Mouse (Mus musculus) lung, embryonic 14.5 days (tissue): ENCODE measurements around the gene Synj1. TPM values are rescaled to one million over a fixed set of nuclear protein-coding genes. Genes with fewer than 3 reads are reported as not detected.
A peak's percentile ranks its signal among the peaks of the same experiment; 100 is the strongest.

Experiments used
- ATAC-seq: fragments of 200-750 bp; cut with Nextera tagmentation; 2 replicates; pipeline ENCODE4 v1.8.0; 2017; ENCODE audit warnings: mild to moderate bottlenecking, moderate TSS enrichment, moderate library complexity; ENCODE audit not compliant: insufficient read depth
- DNase-seq: peaks from one replicate; pipeline ENCODE4 v3.0.0-alpha.2; 2015
- H3K27ac ChIP-seq: fragments of 300-500 bp; sonication (generic); 2 replicates; pipeline ENCODE4 v1.5.1; 2014; ENCODE audit warnings: low read depth, mild to moderate bottlenecking, moderate library complexity
- H3K27me3 ChIP-seq: fragments of 300-500 bp; sonication (generic); 2 replicates; pipeline ENCODE4 v1.6.1; 2014; ENCODE audit warnings: low read length, control low read depth; ENCODE audit not compliant: insufficient read depth
- H3K36me3 ChIP-seq: fragments of 300-500 bp; sonication (generic); 2 replicates; pipeline ENCODE4 v1.6.1; 2014; ENCODE audit warnings: control low read depth; ENCODE audit not compliant: insufficient read depth
- H3K4me1 ChIP-seq: fragments of 300-500 bp; sonication (generic); 2 replicates; pipeline ENCODE4 v1.6.1; 2014; ENCODE audit warnings: antibody characterized with exemption, control low read depth; ENCODE audit not compliant: insufficient read depth
- H3K4me2 ChIP-seq: fragments of 300-500 bp; sonication (generic); 2 replicates; pipeline ENCODE4 v1.6.1; 2014; ENCODE audit warnings: mild to moderate bottlenecking
- H3K4me3 ChIP-seq: fragments of 300-500 bp; sonication (generic); 2 replicates; pipeline ENCODE4 v1.5.1; 2014; ENCODE audit warnings: low read depth, low read length
- H3K9ac ChIP-seq: fragments of 300-500 bp; sonication (generic); 2 replicates; pipeline ENCODE4 v1.6.1; 2014
- H3K9me3 ChIP-seq: fragments of 300-500 bp; sonication (generic); 2 replicates; pipeline ENCODE4 v1.6.1; 2016; ENCODE audit warnings: low read depth, low read length, control low read depth
- CTCF ChIP-seq: IDR thresholded peaks from 2 replicates; pipeline ENCODE4 v1.5.1; 2016; ENCODE audit warnings: antibody characterized with exemption, low read depth
- WGBS: fragments of 180-500 bp; shearing (Covaris S2); extraction: QIAGEN DNeasy Blood & Tissue Kit; methylation state at CpG from one replicate; pipeline ENCODE4 v1.1.7; 2014; 5-methylcytosine and 5-hydroxymethylcytosine counted together
- polyA plus RNA-seq: library from polyadenylated mRNA; unstranded; fragments of >200 nt; fragmentation: Nextera tagmentation; extraction: Ambion mirVana; gene quantifications from 2 replicates; pipeline ENCODE4 v1.2.1, GENCODE M21; 2014

The Synj1 gene
- polyA plus RNA-seq, 1 experiment from 2014 or later = 17.6 TPM

DNA sequence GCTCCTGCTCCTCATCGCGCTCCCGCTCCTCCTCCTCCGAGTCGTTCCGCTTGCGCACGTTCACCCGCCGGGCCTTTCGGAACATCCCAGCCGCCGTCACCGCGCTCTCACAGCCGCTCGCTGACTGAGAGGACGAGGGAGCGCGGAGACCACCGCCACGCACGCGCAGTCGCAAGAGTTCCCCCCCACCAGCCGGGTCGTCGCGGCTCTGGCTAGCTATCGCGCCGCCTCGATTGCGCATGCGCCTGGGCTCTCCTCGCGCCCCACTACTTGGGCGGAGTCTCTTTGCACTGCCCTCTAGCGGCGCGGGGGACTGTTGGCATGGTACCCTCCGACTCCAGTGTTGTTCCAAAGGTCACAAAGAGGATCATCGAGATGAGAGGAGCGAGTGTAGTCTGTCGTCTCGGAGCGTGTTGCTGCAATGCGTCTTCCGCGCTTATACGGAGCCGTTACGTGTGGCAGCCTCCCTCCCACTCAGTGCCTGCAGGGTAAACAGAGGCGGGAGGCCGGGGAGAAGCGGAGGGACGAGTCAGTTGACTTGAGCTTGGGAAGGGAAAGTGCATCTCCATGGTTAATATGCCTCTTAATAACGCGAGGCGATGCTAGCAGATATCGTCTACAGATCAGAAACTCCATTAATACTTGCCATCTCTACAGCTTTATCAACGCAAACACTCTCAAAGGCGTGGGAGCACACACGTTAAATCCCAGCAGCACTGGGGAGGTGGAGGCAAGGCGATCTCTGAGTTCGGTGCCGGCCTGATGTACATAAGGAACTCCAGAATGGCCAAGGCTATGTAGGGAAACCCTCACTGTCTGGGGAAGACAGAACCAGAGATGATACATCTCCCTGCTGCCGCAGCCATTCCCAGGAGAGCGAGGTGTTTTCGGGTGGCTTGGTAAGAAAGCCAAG is 33.4 kb upstream of the Synj1 start, which contains the start of gene Paxbp1:
Gene Paxbp1, minus strand, starts transcription at position 274 of the 913 bp plus-strand sequence.
- peak; percentile 99 for ATAC-seq
- peaks cover 22% of the 10 kb centered on the region for H3K36me3 ChIP-seq
- no peaks in the 10 kb centered on the region for H3K9me3 ChIP-seq
- peak within 1 kb of the TSS; percentile 96 for H3K4me3 ChIP-seq
- peak within 1 kb of the TSS; percentile 72 for H3K4me2 ChIP-seq
- peak within 1 kb of the TSS; percentile 95 for H3K9ac ChIP-seq
- H3K27ac ChIP-seq = peak within 1 kb of the TSS; percentile 97
- WGBS = 2% methylated on average over 68 of the region's 70 CpGs
- DNase-seq = peak; percentile 100
- TF ChIP-seq CTCF = peak; percentile 97
- no peaks in the 10 kb centered on the region for H3K27me3 ChIP-seq
- peaks cover 4% of the 10 kb centered on the region; the same call in 1 of the 2 replicates for H3K4me1 ChIP-seq

DNA sequence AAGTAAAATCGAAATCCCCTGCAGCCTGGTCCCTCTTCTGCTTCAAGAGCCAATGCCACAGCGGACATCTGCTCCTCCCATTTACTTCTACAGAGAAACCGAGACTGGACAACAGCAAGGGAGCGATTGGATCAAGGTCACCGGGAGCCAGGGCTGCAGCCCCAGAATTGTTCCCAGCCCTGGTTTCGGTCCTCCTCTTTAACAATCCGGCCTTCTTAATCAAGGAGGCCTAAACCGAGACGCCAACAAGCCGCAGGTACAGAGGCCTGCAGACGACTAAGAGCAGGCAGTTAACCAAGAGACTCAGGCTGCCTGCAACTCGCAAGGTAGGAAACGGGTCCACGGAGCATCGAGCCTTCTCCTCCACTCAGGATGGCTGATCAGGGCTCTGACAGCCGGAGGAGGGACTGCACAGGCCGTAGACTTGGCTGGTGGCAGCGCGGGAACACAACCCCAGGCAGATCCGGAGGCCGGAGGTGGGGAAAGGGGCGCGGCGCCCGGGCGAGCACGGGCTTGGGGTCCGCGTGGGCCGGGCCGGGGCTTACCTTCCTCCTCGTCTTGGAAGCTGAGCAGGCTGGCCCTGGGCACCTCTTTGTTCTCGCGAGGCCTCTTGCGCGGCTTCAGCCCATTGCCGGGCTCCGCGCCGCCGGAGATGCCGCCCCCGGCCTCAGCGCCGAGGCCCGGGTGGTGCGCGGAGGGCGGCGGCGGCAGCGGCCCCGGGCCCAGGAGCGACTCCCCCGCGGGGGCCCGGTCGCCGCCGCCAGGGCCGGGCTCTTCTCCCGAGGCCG is 32.5 kb upstream of the Synj1 start:
- Histone ChIP-seq H3K4me3 (peak overlapping the region; percentile 96), H3K27ac (peak overlapping the region; percentile 97), H3K9me3 (no peaks in the 10 kb centered on the region), H3K4me1 (peaks cover 4% of the 10 kb centered on the region; the same call in 1 of the 2 replicates), H3K27me3 (no peaks in the 10 kb centered on the region), H3K36me3 (peaks cover 28% of the 10 kb centered on the region), H3K9ac (peak overlapping the region; percentile 95), H3K4me2 (peak overlapping the region; percentile 72)
- ATAC-seq (peak; percentile 71), DNase-seq (peak; percentile 73)
- under 1% methylated on average over 61 of the region's 63 CpGs for WGBS
- TF ChIP-seq CTCF = no peak

DNA sequence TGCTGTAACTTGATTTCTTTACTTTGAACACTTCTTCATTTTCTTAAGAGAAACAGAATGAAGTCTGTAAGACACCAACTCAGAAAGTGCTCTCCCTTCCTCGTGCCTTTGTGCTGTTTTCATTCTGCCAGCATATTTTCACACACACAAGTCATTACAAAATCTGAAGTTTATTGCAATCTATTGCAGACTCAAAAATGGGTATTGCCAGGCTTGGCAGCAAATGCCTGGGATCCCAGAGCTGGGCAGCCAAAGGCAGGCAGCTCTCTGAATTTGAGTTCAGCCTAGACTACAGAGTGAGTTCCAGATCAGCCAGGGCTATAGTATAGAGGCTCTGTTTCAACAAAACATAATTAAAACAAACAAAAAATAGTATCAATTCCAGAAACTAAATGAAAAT is 31.5 kb upstream of the Synj1 start:
- peak overlapping the region; percentile 95 for H3K9ac ChIP-seq
- no peak for DNase-seq
- peak overlapping the region; percentile 72 for H3K4me2 ChIP-seq

DNA sequence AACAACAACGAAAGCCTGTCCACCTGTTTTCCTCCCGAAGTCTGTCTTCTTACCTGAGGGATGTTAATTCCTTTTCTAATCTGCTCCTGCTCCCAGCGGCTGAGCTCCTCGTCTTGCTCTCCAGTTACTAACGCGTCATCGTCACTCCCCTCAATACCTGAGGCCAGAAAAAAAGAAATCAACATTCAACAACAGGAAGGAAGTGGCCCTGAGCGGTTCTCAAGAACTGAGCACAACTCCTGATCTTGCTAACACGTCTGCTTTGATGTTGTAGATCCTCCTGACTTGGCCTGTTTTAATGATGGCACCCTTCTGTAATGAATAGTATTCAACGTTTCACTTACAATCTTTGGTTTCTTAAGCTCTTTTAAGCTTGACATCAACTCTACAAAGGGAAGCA is 24.8 kb upstream of the Synj1 start:
- Histone ChIP-seq H3K27me3 (no peaks in the 10 kb centered on the region), H3K4me2 (no peak overlapping the region), H3K4me1 (no peaks in the 10 kb centered on the region), H3K9ac (no peak overlapping the region), H3K4me3 (no peak overlapping the region), H3K36me3 (peaks cover 83% of the 10 kb centered on the region), H3K9me3 (no peaks in the 10 kb centered on the region), H3K27ac (no peak overlapping the region)
- no peak for DNase-seq
- ATAC-seq = no peak
- 87% methylated on average over 10 of the region's 10 CpGs for WGBS
- TF ChIP-seq CTCF = no peak

More for the DNA sequence above, 31.5 kb upstream of the Synj1 start:
- ATAC-seq = no peak
- Histone ChIP-seq H3K27me3 (no peaks in the 10 kb centered on the region), H3K36me3 (peaks cover 35% of the 10 kb centered on the region), H3K9me3 (no peaks in the 10 kb centered on the region), H3K27ac (no peak overlapping the region), H3K4me1 (peaks cover 4% of the 10 kb centered on the region; the same call in 1 of the 2 replicates), H3K4me3 (peak overlapping the region; percentile 96)
- 31% methylated on average over 1 of the region's 1 CpGs for WGBS
- TF ChIP-seq CTCF = no peak

DNA sequence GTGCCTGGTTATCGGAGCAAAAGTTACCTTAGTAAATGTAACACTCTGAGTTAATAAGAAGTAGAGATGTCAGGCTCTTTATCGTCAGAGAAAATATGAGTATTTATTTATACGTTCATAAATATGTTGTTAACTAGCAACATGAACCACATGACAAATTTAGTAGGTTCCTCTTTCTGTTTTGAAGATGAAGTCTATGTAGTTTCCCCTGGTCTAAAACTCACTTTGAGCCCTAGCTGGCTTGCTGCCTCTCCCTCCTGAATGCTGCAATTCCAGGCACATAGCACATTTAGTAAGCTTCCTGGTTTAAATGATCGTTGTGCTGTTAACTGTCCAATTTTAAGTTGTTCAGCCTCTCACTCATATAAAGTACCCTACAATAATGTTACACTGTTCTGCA is 19.6 kb upstream of the Synj1 start:
- ATAC-seq (no peak), DNase-seq (no peak)
- no peak overlapping the region for H3K27ac ChIP-seq
- peaks cover 91% of the 10 kb centered on the region for H3K36me3 ChIP-seq
- H3K27me3 ChIP-seq = no peaks in the 10 kb centered on the region
- H3K4me1 ChIP-seq = no peaks in the 10 kb centered on the region
- H3K4me2 ChIP-seq = no peak overlapping the region
- no peak overlapping the region for H3K9ac ChIP-seq
- WGBS = 87% methylated on average over 4 of the region's 4 CpGs
- no peaks in the 10 kb centered on the region for H3K9me3 ChIP-seq
- no peak for TF ChIP-seq CTCF
- no peak overlapping the region for H3K4me3 ChIP-seq

DNA sequence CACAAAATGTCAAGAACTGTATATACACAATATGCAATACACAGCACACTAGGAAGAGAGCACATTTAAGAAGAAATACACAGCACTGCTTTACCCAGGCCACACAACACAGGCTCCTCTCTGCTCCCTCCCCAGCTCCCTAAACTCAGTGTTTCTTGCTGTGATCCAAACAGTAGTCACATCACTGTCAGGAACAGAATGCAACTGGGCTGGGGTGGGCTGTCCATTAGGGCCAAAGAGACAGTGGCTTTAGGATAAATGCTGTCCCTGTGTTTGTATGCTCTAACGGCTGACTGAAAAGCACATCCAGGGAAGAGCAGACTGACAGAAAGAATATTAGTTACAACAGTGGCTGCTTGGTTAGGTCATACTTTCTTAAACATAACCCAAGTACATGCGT is 18.8 kb upstream of the Synj1 start:
- TF ChIP-seq CTCF = no peak
- Histone ChIP-seq H3K9ac (no peak overlapping the region), H3K4me1 (no peaks in the 10 kb centered on the region), H3K27me3 (no peaks in the 10 kb centered on the region), H3K4me3 (no peak overlapping the region), H3K4me2 (no peak overlapping the region), H3K27ac (no peak overlapping the region), H3K36me3 (peaks cover 93% of the 10 kb centered on the region), H3K9me3 (no peaks in the 10 kb centered on the region)
- DNase-seq (no peak), ATAC-seq (no peak)
- WGBS = 85% methylated on average over 2 of the region's 2 CpGs
